Mouse (Mus musculus) lung, postnatal 0 days (tissue): ENCODE results near the gene Hhatl. TPM values are rescaled to one million over a fixed set of nuclear protein-coding genes. Genes with fewer than 3 reads are reported as not detected.

Experiments used
- ATAC-seq: fragments of 200-750 bp; cut with Nextera tagmentation; 2 replicates; pipeline ENCODE4 v1.8.0; 2017; ENCODE audit warnings: moderate library complexity
- DNase-seq: peaks from one replicate; pipeline ENCODE4 v3.0.0-alpha.2; 2016; ENCODE audit warnings: low spot score
- H3K27ac ChIP-seq: fragments of 300-500 bp; sonication (generic); 2 replicates; pipeline ENCODE4 v1.5.1; 2014; ENCODE audit warnings: antibody characterized with exemption, mild to moderate bottlenecking, low read length, mixed read lengths
- H3K27me3 ChIP-seq: fragments of 300-500 bp; sonication (generic); replicated peaks from 2 replicates; pipeline ENCODE4 v1.6.1; 2014; ENCODE audit warnings: low read length, mixed read lengths; ENCODE audit not compliant: insufficient read depth
- H3K36me3 ChIP-seq: fragments of 300-500 bp; sonication (generic); 2 replicates; pipeline ENCODE4 v1.6.1; 2014; ENCODE audit warnings: low read length, mixed read lengths; ENCODE audit not compliant: insufficient read depth
- H3K4me1 ChIP-seq: fragments of 300-500 bp; sonication (generic); 2 replicates; pipeline ENCODE4 v1.6.1; 2014; ENCODE audit warnings: antibody characterized with exemption, low read depth, low read length, mixed read lengths; ENCODE audit not compliant: insufficient read depth
- H3K4me2 ChIP-seq: fragments of 300-500 bp; sonication (generic); replicated peaks from 2 replicates; pipeline ENCODE4 v1.6.1; 2014; ENCODE audit warnings: low read depth, mild to moderate bottlenecking, low read length, moderate library complexity, mixed read lengths
- H3K4me3 ChIP-seq: fragments of 300-500 bp; sonication (generic); 2 replicates; pipeline ENCODE4 v1.5.1; 2014; ENCODE audit warnings: low read depth, low read length
- H3K9ac ChIP-seq: fragments of 300-500 bp; sonication (generic); replicated peaks from 2 replicates; pipeline ENCODE4 v1.6.1; 2014; ENCODE audit warnings: low read depth, mild to moderate bottlenecking
- H3K9me3 ChIP-seq: fragments of 300-500 bp; sonication (generic); 2 replicates; pipeline ENCODE4 v1.6.1; 2016; ENCODE audit warnings: low read length, mixed read lengths
- CTCF ChIP-seq: IDR thresholded peaks from 2 replicates; pipeline ENCODE4 v1.5.1; 2016; ENCODE audit warnings: antibody characterized with exemption, mild to moderate bottlenecking
- EP300 ChIP-seq: IDR thresholded peaks from 2 replicates; pipeline ENCODE4 v1.6.1; 2016; ENCODE audit warnings: antibody characterized with exemption, mild to moderate bottlenecking, control low read depth
- WGBS: fragments of 180-500 bp; shearing (Covaris S2); extraction: QIAGEN DNeasy Blood & Tissue Kit; methylation state at CpG from one replicate; pipeline ENCODE4 v1.1.7; 2014; 5-methylcytosine and 5-hydroxymethylcytosine counted together
- polyA plus RNA-seq: library from polyadenylated mRNA; unstranded; fragments of >200 nt; fragmentation: Nextera tagmentation; extraction: Ambion mirVana; gene quantifications from 2 replicates; pipeline ENCODE4 v1.2.1, GENCODE M21; 2015

Hhatl gene
- polyA plus RNA-seq, 1 experiment from 2014 or later = 1.0 TPM

GRCm38 (mm10) chr9:121777484-121778065 is 14.7 kb downstream of the Hhatl start, which contains the start of gene Klhl40:
TSS of gene Klhl40 (plus strand) at chr9:121777607.
- no peak within 1 kb of the TSS for H3K9ac ChIP-seq

GRCm38 (mm10) chr9:121776511-121776910 is 15.8 kb downstream of the Hhatl start:
- no peak overlapping the region for H3K4me2 ChIP-seq
- H3K4me1 ChIP-seq = no peaks in the 10 kb centered on the region
- H3K9ac ChIP-seq = no peak overlapping the region
- 74% methylated on average over 7 of the region's 7 CpGs for WGBS
- TF ChIP-seq EP300 (no peak), CTCF (no peak)
- no peak for ATAC-seq
- H3K27ac ChIP-seq = no peak overlapping the region
- no peaks in the 10 kb centered on the region for H3K36me3 ChIP-seq
- H3K27me3 ChIP-seq = peaks cover 21% of the 10 kb centered on the region
- DNase-seq = no peak
- no peaks in the 10 kb centered on the region for H3K9me3 ChIP-seq
- no peak overlapping the region for H3K4me3 ChIP-seq

More at GRCm38 (mm10) chr9:121777484-121778065, 14.7 kb downstream of the Hhatl start, which contains the start of gene Klhl40:
- Histone ChIP-seq H3K4me3 (0 out of 2 replicates have a peak within 1 kb of the TSS, but pooled peaks have one; percentile 10), H3K36me3 (no peaks in the 10 kb centered on the region), H3K9me3 (no peaks in the 10 kb centered on the region), H3K27me3 (peaks cover 21% of the 10 kb centered on the region), H3K4me1 (no peaks in the 10 kb centered on the region), H3K27ac (no peak within 1 kb of the TSS), H3K4me2 (peak within 1 kb of the TSS; percentile 42)
- 15% methylated on average over 22 of the region's 30 CpGs for WGBS
- DNase-seq (no peak), ATAC-seq (no peak)
- TF ChIP-seq CTCF = no peak
- no peak for TF ChIP-seq EP300

GRCm38 (mm10) chr9:121775951-121776350 is 16.4 kb downstream of the Hhatl start:
- H3K9me3 ChIP-seq = no peaks in the 10 kb centered on the region
- ATAC-seq (no peak), DNase-seq (no peak)
- 78% methylated on average over 10 of the region's 10 CpGs for WGBS
- TF ChIP-seq CTCF = no peak
- no peak for TF ChIP-seq EP300
- no peak overlapping the region for H3K9ac ChIP-seq
- no peak overlapping the region for H3K4me2 ChIP-seq
- no peak overlapping the region for H3K4me3 ChIP-seq
- peaks cover 21% of the 10 kb centered on the region for H3K27me3 ChIP-seq
- H3K36me3 ChIP-seq = no peaks in the 10 kb centered on the region
- no peak overlapping the region for H3K27ac ChIP-seq
- no peaks in the 10 kb centered on the region for H3K4me1 ChIP-seq

GRCm38 (mm10) chr9:121772412-121772811 is 19.9 kb downstream of the Hhatl start:
- WGBS = 43% methylated on average over 5 of the region's 5 CpGs
- no peak overlapping the region for H3K27ac ChIP-seq
- no peak overlapping the region for H3K9ac ChIP-seq
- H3K4me2 ChIP-seq = no peak overlapping the region
- H3K9me3 ChIP-seq = no peaks in the 10 kb centered on the region
- H3K4me3 ChIP-seq = no peak overlapping the region
- no peaks in the 10 kb centered on the region for H3K36me3 ChIP-seq
- H3K27me3 ChIP-seq = peaks cover 4% of the 10 kb centered on the region; the same call in 1 of the 2 replicates
- DNase-seq = no peak
- H3K4me1 ChIP-seq = no peaks in the 10 kb centered on the region
- ATAC-seq = no peak
- TF ChIP-seq EP300 = no peak
- no peak for TF ChIP-seq CTCF

GRCm38 (mm10) chr9:121765166-121765855 is 27.0 kb downstream of the Hhatl start:
- H3K4me1 ChIP-seq = no peaks in the 10 kb centered on the region
- no peaks in the 10 kb centered on the region for H3K9me3 ChIP-seq
- peak; percentile 61 for ATAC-seq
- no peak overlapping the region for H3K4me3 ChIP-seq
- peak; percentile 76 for DNase-seq
- no peak overlapping the region for H3K9ac ChIP-seq
- H3K27ac ChIP-seq = no peak overlapping the region
- WGBS = 74% methylated on average over 16 of the region's 16 CpGs
- no peaks in the 10 kb centered on the region for H3K36me3 ChIP-seq
- H3K4me2 ChIP-seq = no peak overlapping the region
- H3K27me3 ChIP-seq = no peaks in the 10 kb centered on the region
- TF ChIP-seq EP300 (no peak), CTCF (no peak)

- Histone ChIP-seq H3K4me3 (no peak overlapping the region), H3K4me2 (no peak overlapping the region), H3K36me3 (no peaks in the 10 kb centered on the region; the same call in 1 of the 2 replicates), H3K27me3 (no peaks in the 10 kb centered on the region), H3K9me3 (no peaks in the 10 kb centered on the region), H3K27ac (no peak overlapping the region), H3K9ac (no peak overlapping the region), H3K4me1 (no peaks in the 10 kb centered on the region)
- DNase-seq (no peak), ATAC-seq (no peak)
- TF ChIP-seq EP300 = no peak
- TF ChIP-seq CTCF = no peak
- 79% methylated on average over 19 of the region's 19 CpGs for WGBS
These were observed 28.6 kb downstream of the Hhatl start for GRCm38 (mm10) chr9:121763716-121764115.
